Mouse (Mus musculus) layer of hippocampus, adult 8-10 months (tissue): ENCODE results near the gene Dcdc2c. TPM values are rescaled to one million over a fixed set of nuclear protein-coding genes. Genes with fewer than 3 reads are reported as not detected.

ENCODE experiments used
- DNase-seq, 2 experiments: peaks; one replicate each; pipeline ENCODE4 v3.0.0; 2022; ENCODE audit warnings: low spot score in 2 of 2
- total RNA-seq, 4 experiments: library from RNA; stranded (reverse); gene quantifications; 2 replicates each; pipeline ENCODE4 v1.2.4; 2022

Gene Dcdc2c
- under 1 TPM; 0.20 to 0.43 (median 0.34) TPM for total RNA-seq

DNA sequence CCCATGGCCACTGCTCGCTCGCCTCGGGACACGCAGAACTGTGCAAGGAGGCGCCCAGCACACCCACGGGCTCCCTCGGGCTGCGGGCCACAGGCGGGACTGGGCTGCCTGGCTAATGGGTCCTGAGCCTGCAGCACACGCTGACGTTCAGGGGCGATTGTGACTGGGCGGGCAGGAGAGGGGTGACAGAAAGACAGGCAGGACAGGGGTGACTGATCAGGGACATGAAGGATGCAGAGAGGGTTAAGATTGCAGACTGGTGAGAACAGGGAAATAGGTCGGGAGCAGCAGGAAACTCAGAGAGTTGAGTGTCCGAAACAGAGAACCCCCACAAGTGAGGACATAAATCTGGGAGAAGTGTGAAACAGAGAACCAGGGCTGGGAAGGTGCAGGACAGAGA lies at the start of gene Dcdc2c:
Dcdc2c (minus strand) TSS at position 101 of the 400 bp plus-strand sequence.
- DNase-seq: no peak

GRCm38 (mm10) chr12:28598526-28598991 lies 46.4 kb upstream of the Dcdc2c start:
- no peak for DNase-seq

GRCm38 (mm10) chr12:28598110-28598509 lies 45.9 kb upstream of the Dcdc2c start:
- DNase-seq: no peak

DNA sequence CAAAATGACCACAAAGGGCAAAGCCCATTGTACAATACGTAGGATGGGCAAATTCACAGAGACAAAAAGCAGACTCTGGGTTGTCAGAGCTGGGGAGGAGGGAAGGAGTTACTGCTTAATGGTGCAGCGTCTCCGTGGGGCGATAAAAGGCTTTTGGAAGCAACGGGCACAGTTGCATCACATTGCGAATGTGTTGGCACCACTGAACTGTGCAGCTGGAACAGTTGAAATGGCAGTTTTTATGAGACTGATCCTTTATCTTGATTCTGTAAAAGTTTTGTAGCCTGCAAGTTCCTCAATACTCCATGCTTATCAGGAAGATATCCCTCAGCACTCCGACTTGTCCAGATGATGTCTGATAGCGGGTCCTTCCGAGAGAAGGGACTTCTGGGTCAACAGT lies 45.5 kb upstream of the Dcdc2c start:
- DNase-seq: no peak

GRCm38 (mm10) chr12:28596851-28597250 lies 44.7 kb upstream of the Dcdc2c start:
- DNase-seq: no peak

DNA sequence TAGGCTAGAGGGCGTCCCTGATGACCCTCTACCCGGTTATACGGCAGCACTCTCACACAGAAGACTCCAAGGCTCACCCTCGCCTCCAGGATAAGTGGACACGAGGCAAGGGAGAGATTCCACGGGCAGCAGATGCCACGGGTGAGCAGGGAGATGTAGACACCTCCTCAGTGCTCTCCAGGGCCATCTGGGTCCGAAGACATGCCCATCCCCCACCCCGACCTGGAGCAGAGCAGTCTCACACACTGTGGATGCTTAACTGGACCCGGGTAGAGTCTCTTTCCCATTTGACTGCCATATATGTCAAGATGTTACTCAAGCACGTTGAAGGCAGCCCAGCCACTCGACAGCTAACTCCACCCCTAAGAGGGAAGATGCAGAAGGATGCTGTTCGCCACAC lies 38.2 kb upstream of the Dcdc2c start:
- DNase-seq: no peak

DNA sequence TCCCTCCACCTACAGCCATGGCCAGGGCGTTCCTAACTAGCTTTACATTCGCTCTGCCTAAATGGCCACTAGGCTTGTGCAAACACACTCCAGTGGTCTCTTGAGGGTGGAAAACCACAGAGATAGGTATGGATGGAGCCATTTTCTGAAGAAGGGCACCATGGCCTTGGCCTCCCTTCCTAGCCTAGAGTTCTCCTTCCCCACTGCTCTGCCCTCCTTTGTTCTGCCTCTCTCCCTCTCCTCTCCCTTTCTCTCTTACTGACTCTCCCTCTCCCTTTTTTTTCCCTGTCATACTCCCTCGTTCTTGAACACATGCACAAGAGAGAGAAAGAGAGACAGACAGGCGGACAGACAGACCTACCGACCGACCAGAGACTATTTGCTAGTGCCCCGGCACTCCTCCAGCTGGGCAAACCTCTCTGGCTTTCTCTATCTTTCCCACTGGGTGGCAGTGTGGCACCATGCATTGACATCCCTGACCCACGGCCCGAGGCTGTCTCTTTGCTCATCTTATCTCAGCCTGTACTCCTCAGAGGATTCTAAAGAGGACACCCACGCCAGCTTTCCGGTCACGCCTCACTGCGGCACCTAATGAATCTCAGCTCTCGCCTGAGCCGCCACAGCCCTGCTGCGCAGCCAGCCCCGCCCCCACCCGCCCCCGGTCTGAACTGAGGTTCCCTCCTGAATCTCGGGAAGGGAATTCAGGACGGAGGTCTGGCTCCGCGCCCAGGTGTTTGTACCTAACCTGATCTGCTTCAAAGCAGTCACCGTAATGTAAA lies 37.1 kb upstream of the Dcdc2c start:
- peak; percentile 91 to 93 for DNase-seq

DNA sequence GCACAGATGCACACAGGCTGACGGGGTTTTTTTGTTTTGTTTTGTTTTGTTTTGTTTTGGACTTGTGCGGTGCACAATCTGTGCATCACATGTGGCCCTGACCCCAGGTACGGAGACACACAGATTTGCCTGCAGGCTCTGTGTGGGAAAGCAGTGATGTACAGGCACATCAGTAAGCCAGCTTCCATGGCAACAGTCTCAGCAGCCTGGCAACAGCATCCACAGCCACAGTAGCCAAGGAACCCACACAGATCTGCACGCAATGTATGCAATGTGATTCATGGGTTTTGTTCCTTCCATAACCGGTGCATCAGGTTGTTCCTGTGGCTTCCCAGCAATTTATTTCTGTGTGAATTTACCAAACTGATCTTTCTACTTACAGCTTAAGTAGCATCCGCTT lies 35.8 kb upstream of the Dcdc2c start:
- DNase-seq: peak; percentile 84 to 85

- DNase-seq: no peak
Observed at GRCm38 (mm10) chr12:28584036-28584435, 31.8 kb upstream of the Dcdc2c start.

GRCm38 (mm10) chr12:28582423-28582822 lies 30.2 kb upstream of the Dcdc2c start, which contains the start of gene Allc:
Allc (minus strand) TSS chr12:28582523.
- no peak for DNase-seq

GRCm38 (mm10) chr12:28579132-28579531 lies 26.9 kb upstream of the Dcdc2c start:
- no peak for DNase-seq

GRCm38 (mm10) chr12:28578147-28578546 lies 25.9 kb upstream of the Dcdc2c start:
- no peak for DNase-seq

DNA sequence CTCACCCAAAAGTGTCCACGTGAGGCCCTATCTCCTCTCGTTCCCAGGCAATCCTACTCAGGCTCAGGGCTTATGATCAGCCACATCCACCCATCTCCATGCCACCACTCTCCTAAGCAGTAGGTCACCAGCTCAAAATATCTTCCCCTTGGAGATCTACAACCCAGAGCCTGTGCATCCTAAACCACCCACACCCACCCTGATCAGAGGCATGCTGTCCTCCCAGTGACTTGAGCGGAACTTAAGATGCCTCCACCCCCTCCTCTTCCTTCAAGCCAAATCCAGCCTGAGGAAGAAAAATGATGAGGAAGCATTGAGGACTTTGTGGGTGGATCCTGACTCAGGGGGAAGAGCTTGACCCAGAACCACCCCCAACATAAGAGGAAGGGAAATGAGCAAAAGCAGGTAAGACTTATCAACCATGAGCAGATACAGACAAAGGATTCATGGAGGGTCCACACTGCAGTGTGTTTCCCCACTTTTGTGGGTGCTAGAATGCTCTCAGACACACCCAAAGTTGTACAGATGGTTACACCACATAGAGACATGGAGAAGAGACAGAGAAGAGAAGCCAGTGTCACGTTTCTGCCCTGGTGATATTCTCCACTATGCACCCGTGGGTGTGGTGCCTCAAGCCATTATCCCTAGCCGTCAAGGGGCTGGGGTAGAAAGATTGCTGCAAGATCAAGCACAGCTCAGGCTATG lies 23.3 kb upstream of the Dcdc2c start:
- DNase-seq: no peak

DNA sequence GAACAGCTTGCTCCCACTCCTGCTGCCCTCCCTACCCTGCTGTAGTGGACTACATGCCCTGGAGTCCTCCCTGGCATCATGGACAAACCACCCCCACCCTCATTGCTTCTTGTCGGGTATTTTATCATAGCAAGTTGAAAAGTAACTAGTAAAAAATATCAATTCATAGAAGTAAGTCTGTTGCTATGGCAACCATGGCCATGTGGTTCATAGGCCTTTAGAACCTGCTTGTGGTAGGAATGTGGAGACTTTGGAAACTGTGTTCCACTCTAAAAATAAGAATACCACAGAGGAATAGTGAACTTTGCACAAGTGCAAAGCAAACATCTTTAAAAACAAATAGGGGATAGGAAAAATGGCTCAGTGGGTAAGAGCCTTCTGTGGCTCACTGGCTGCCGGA lies 20.0 kb upstream of the Dcdc2c start:
- DNase-seq: no peak

DNA sequence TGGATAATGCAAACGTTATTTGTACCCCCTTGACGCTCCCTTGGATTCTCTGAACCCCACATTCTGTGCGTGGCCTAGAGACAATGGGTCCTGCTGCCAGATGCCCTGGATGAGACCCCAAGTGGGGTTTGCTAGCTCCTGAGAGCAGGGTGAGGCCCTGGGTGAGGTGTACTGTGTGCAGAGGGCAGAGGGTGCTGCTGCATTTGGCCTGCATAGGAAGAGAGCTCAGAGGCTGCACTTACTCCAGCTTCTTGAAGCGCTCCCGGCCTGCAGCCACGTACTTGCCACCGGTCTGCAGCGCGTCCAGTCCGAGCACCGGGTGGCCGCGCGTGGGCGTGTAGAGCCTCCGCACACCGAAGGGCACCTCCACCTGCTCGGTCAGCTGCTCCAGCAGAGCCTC lies 424 bp downstream of the Dcdc2c start:
- DNase-seq: no peak

DNA sequence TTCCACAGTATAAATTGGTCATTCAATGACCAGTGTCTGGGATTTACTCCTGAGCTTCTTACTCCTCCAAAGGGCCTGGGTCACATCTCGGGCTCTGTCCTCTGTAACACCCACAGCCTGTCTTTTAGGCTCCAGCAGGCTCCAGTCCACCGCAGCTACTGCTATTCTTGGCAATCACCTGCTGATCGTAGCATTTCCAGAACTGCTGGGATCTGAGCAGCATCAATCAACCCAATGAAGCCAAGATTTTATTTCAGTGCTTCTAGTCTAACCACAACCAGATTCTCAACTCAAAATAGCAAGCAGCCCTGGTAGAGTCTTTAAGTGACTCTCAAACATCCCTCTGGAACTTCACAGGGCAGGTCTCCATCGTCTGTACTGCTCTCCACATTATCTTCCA lies 3.3 kb downstream of the Dcdc2c start:
- no peak for DNase-seq

DNA sequence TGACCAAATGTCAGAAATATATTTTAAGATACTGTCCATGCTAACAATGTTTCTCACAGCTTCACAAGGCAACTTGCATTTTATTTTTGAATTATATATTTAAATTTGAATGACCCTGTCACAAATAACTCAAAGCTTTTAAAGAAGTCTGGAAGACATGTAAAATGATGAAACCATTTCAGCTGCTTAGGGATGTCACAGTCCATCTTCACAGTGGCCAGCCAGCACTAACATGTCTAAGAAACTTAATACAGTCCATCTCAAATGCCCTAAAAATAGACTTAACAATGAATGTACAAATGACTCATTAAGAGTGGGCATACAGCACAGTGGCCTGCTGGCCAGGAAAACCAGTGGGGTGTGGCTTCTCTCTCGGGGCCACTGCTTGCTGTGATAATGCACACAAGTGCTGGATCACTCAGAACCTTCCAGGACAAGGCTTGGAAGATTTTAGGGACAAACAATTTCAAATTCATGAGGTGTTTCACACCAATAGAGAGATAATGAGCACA lies 37.9 kb downstream of the Dcdc2c start:
- DNase-seq: no peak

- no peak for DNase-seq
Observed at GRCm38 (mm10) chr12:28509699-28510280, 42.4 kb downstream of the Dcdc2c start.

- DNase-seq: no peak
Observed at GRCm38 (mm10) chr12:28494289-28494688, 57.9 kb downstream of the Dcdc2c start.

DNA sequence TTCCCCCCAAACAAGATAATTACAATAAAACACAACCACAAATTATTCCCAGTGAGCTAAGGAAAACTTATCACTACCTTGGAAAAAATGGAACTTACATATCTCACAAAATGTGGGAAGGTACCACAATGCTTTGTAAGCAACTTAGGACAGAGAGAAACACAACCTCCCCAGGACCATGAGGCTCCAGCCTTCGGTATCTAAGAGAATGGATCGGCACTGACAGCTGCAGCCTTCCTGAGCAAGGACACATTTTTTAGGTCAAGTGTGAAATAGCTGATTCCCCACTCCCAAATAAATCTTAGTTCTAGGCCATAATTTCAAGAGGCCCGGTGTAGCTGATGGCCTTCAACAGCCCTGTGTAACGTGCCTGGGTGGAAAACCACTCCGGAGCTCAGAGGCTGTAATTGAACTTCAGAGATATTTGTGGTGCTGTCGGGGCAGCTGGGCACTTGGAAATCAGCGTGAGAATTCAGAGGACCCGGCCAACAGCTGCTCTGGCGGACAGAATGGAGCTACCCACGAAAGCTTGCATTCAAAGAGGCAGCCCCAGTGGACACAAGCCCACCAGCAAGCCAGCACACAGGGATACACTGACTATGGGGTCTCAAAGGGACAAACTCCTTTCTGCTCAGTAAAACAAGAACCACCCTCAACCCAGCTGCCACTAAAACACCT lies 69.6 kb downstream of the Dcdc2c start:
- no peak for DNase-seq

GRCm38 (mm10) chr12:28460951-28461431 lies 91.2 kb downstream of the Dcdc2c start:
- DNase-seq: peak in 1 of 2 experiments; percentile 7
